Mouse (Mus musculus): Measurements from ENCODE around the gene Cyth1.

DNA sequence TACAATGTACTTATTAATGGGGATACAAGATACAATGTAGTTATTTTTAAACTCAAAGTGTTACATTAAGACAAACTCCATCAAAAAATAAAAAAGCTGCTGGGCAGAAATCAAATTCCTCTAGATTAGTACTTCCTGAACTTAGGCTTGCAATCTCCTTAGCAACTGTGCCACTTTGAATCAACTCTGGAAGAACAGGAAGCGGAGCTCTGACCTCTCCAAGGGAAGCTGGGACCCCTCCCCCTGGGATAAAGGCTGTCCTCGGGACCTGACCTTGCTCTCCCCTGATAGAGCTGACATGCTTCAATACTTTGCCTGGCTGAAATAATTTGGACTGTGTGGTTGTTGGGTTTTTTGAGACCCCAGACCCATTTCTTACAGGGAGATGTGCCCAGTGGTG is 151.7 kb downstream of the Cyth1 start:
- TF ChIP-seq CTCF (IDR thresholded peaks at IDR 0.05; ENCODE audit: low read depth) (no peak), EP300 (optimal IDR thresholded peaks at IDR 0.05) (no peak)
